Mouse (Mus musculus): Measurements from ENCODE around the gene Rraga.
A peak's percentile ranks its signal among the peaks of the same experiment; 100 is the strongest.
"Not testable (repeated sequence)": the region's sequence is repeated elsewhere in the genome, so short reads cannot be mapped to it uniquely, and the experiment has no call there.

Rraga gene

DNA sequence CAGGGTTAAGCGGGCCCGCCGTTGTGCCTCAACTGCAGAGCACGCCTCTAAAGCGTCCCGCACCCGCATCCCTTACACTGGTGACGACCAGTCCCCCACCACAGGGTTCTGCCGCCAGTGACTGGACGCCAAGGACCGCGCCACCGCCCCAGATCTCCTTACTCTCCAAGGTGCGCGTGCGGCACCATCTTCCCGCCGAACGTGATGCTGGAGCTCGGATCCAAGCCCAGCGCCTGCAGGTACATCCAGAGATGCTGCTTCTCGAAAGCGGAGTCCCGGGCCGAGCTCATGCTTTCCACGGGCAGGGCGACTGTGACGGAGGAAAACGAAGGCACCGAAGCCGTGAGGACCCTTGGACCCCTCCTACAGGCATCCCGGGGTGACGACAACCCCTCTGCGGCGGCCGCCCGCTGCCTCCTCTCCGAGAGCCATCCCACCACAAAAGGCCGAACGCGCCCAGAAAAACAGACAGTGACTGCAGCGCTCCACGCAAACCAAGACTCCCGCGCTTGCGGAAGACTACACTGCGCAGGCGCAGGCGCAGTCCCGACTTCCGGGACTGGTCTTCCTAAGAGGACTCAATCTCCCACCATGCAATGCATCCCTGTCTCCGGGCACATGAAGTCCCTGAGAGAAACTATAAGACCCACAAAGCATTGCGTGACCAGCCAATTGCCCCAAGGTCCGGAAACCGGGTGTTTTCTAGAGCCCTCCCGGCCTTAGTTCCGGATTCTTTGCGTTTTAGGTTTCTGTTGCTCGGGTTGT is 36.2 kb downstream of the Rraga start, which contains the start of gene Haus6:
Gene Haus6 (minus strand): TSS at position 532 of the 765 bp plus-strand sequence.
- peak; percentile 89 for DNase-seq

DNA sequence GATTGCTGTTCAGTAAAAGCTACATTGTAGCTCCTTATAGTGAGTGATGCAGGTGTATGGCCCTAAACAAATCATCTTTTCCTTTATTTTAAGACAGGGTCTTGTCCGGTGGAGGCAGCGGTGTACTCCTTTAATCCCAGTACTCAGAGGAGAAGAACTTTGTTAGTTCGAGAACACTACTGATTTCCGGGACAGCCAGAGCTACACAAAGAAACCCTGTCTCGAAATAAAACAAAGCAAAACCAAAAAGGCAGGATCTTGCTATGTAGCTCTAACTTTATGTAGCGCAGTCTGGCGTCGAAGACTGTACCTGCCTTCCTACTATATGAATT is 36.8 kb downstream of the Rraga start:
- no peak for DNase-seq

DNA sequence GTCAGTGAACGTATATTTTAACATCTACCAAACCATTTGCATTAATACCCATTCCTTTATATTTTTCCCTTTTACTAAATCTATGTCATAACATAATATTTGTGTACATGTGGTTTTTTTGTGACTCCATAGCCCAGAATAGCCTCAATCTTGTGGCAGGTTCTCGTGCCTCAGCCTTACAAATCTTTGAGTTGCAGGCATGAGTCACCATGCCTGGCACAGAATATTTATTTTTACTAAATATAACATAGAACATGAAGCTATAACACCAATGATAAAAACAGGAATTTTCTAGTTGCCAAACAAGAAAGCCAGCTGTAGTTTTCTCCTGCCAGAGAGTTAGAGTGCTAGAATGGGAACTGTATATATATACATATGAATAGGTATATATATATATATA is 45.0 kb downstream of the Rraga start:
- DNase-seq: no peak

DNA sequence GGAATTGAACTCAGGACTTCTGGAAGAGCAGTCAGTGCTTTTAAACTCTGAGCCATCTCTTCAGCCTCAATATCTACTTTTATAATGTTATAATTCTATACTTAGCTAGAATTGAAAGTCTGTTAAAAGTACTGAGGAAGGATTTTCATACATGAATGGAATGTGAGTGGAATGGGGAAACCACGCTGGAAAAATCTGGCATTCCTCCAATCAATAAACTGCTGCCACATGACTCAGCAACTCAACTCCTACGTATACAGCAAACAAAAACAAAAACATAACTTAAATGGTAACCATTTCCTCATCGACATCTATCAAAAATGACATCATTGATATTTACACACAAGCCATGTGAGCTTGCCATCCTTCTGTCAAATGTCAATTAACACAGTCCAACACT is 46.6 kb downstream of the Rraga start:
- DNase-seq: no peak

DNA sequence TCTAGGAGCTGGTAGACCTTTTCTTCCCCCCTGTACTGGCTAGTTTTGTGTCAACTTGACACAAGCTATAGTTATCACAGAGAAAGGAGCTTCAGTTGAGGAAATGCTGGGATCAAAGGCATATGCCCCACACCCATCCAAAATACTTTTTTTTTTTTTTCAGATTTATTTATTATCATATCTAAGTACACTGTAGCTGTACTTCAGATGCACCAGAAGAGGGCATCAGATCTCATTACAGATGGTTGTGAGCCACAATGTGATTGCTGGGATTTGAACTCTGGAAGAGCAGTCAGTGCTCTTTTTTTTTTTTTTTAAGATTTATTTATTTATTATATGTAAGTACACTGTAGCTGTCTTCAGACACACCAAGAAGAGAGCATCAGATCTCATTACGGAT is 47.1 kb downstream of the Rraga start:
- not testable (repeated sequence) for DNase-seq

DNA sequence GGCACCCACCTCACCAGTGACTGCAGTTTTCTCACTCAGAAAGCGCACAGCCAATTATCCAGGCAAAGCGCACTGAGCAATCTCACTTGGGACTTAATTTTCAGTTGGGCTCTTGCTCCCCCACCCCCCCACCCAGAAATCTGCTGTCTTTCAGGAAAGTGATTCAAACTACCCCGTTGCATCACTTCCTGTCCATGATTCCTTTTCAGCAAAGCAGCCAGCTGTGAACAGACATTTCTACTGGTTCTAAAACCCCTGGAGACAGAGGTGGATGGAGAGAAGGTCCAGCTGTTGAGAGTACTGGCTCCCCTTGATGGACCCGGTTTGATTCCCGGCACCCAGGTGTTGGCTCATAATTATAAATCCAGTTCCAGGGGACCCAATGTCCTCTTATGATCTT is 50.0 kb downstream of the Rraga start:
- DNase-seq: no peak

DNA sequence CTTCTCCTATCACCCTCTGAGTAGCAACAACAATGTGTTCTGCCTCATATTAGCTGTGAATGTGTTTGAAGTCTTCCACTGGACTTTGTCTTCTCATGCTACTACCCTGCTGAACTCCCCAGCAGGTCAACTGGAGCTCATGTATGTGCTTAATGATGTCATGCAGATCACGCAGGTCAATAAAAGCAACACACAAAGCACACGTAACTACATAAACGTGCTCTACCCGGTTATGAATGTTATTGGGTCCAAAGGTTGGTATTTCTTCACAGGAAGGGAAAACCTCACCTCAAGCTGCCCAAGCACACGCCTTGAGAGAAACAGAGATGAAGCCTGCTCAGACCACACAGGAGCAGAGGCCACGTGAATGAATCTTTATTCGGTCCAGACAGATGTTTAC is 51.0 kb downstream of the Rraga start:
- DNase-seq: not testable (repeated sequence)

Data from kidney, adult 18-20 months (tissue).